Mouse (Mus musculus): Measurements from ENCODE around the gene Stab1.

The Stab1 gene

GRCm38 (mm10) chr14:31165458-31165857 lies 3.0 kb downstream of the Stab1 start:
- no peak for DNase-seq (ENCODE audit: low read depth in 2 of 2, low spot score in 2 of 2)

GRCm38 (mm10) chr14:31165010-31165409 lies 3.4 kb downstream of the Stab1 start:
- DNase-seq (ENCODE audit: low read depth in 2 of 2, low spot score in 2 of 2), result no peak

- DNase-seq (ENCODE audit: low read depth in 2 of 2, low spot score in 2 of 2), result no peak
Observed at GRCm38 (mm10) chr14:31164067-31164466, 4.4 kb downstream of the Stab1 start.

- DNase-seq (ENCODE audit: low read depth in 2 of 2, low spot score in 2 of 2), result no peak
Observed at GRCm38 (mm10) chr14:31161638-31162037, 6.8 kb downstream of the Stab1 start.

GRCm38 (mm10) chr14:31161191-31161590 lies 7.2 kb downstream of the Stab1 start:
- DNase-seq (ENCODE audit: low read depth in 2 of 2, low spot score in 2 of 2), result no peak

GRCm38 (mm10) chr14:31160196-31161150 lies 8.0 kb downstream of the Stab1 start:
- no peak for DNase-seq (ENCODE audit: low read depth in 2 of 2, low spot score in 2 of 2)

- no peak for DNase-seq (ENCODE audit: low read depth in 2 of 2, low spot score in 2 of 2)
Observed at GRCm38 (mm10) chr14:31145694-31146093, 22.7 kb downstream of the Stab1 start.

GRCm38 (mm10) chr14:31141011-31141410 lies 27.4 kb downstream of the Stab1 start:
- DNase-seq (ENCODE audit: low read depth in 2 of 2, low spot score in 2 of 2), result no peak

- no peak for DNase-seq (ENCODE audit: low read depth in 2 of 2, low spot score in 2 of 2)
Observed at GRCm38 (mm10) chr14:31140141-31140540, 28.3 kb downstream of the Stab1 start.

GRCm38 (mm10) chr14:31139666-31140065 lies 28.8 kb downstream of the Stab1 start:
- no peak for DNase-seq (ENCODE audit: low read depth in 2 of 2, low spot score in 2 of 2)

- no peak for DNase-seq (ENCODE audit: low read depth in 2 of 2, low spot score in 2 of 2)
Observed at GRCm38 (mm10) chr14:31138897-31139429, 29.5 kb downstream of the Stab1 start.

GRCm38 (mm10) chr14:31138219-31138896 lies 30.1 kb downstream of the Stab1 start:
- no peak for DNase-seq (ENCODE audit: low read depth in 2 of 2, low spot score in 2 of 2)

- DNase-seq (ENCODE audit: low read depth in 2 of 2, low spot score in 2 of 2), result no peak
Observed at GRCm38 (mm10) chr14:31137791-31138190, 30.6 kb downstream of the Stab1 start.

- DNase-seq (ENCODE audit: low read depth in 2 of 2, low spot score in 2 of 2), result no peak
Observed at GRCm38 (mm10) chr14:31137281-31137595, 31.2 kb downstream of the Stab1 start.

- no peak for DNase-seq (ENCODE audit: low read depth in 2 of 2, low spot score in 2 of 2)
Observed at GRCm38 (mm10) chr14:31136411-31137280, 31.8 kb downstream of the Stab1 start.

GRCm38 (mm10) chr14:31135495-31136410 lies 32.7 kb downstream of the Stab1 start:
- no peak for DNase-seq (ENCODE audit: low read depth in 2 of 2, low spot score in 2 of 2)

- no peak for DNase-seq (ENCODE audit: low read depth in 2 of 2, low spot score in 2 of 2)
Observed at GRCm38 (mm10) chr14:31134015-31135000, 34.1 kb downstream of the Stab1 start.

- DNase-seq (ENCODE audit: low read depth in 2 of 2, low spot score in 2 of 2), result no peak
Observed at GRCm38 (mm10) chr14:31133023-31133665, 35.3 kb downstream of the Stab1 start.

Data from CD8-positive naive resting alpha-beta T cell, adult 2 months (primary cell).